Mouse (Mus musculus) pancreas, adult 10 weeks (tissue): ENCODE measurements around the gene Lmbr1l. TPM values are rescaled to one million over a fixed set of nuclear protein-coding genes. Genes with fewer than 3 reads are reported as not detected.

Experiments
- polyA plus RNA-seq: library from polyadenylated mRNA; stranded (reverse); fragments of 350-450 nt; fragmentation: Illumina TruSeq; extraction: RNeasy Lipid Tissue Mini Kit (QIAGEN cat#74804); gene quantifications from one replicate; pipeline ENCODE4 v1.2.3, GENCODE M21; 2015; ENCODE audit warnings: low read depth, low replicate concordance; ENCODE audit not compliant: insufficient read depth

Gene Lmbr1l
- 9.3 TPM for polyA plus RNA-seq

DNA sequence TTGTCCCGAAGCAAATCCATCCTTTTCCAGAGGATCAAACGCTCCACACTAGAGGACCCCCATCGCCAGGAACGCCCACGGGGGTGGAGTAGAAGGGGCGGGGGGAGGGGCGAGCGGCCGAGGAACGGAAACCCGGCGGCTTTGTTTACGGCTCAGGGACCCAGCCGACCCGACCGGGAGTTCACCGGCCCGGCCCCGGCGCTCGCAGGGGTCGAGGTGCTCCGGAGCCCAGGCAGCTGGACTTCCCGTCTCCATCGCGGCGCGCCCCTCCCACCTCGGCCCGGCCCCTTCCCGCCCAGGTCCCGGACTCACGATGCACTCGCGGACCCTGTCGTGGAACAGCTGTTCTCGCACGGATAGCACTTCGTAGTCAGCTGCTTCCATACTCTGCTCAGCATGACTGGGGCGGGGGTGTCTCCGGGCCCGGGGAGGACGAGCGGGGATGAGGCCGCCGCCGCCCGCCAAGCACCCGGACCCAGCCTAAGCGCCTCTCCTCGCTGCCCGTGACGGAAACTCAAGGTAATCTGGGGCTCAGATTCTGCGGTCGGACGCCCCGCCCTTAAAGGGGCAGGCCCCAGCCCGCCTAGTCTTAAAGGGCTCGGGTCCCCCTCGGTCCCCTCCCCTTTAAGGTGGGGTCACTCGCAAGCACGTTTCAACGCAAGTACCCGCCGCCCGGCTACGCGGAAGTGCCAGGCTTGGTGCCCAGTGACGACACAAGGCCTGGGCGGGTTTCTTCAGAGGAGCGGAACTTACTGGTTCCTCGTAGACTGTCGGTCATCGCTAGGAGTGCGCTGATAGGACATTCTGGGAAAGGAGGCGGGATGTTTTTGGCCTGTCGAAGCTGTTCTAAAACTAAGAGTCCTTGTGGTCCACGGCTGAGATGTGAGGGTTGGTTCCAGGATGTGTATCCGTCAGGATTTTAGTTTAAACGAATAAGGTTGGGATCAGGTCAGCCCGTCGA lies at the start of gene Lmbr1l:
Gene Lmbr1l, minus strand, starts transcription at position 694 of the 961 bp plus-strand sequence.

GRCm38 (mm10) chr15:98953401-98954356 lies 35.6 kb upstream of the Lmbr1l start, which contains the start of the genes Gm49450 and Tuba1a:
TSS of gene Gm49450 (minus strand) at chr15:98953551.
TSS of gene Tuba1a (minus strand) at chr15:98953703.

DNA sequence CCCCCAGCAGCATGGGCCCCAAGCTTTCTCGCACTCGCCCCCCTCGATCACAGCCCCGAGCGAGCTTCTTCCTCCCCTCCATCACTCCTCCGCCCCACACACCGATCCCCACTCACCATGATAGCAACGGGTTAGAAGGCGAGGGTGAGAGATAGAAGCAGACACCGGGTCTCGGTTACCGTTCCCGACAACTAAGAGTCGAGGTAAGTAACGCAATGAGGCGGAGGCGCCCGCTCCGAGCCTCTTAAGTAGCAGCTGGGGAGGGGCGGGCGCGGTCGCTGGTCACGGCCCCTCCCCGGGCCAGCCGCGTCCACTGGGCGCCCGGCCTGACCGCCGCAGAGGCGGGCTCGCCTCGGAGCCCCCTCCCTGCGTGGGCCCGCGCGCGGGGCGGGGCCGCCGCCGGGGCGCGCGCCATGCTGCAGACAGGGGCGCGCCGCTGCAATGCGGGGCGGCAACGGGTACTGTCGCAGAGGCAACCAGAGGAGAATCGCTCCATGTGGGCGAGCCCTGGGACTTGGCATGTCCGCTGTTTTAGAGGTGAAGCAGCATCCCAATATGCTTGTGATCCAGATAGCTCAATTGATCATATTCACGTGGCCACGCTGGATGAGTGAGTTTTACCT lies 16.3 kb upstream of the Lmbr1l start, which contains the start of gene Tuba1b:
Gene Tuba1b, minus strand, starts transcription at position 349 of the 623 bp plus-strand sequence.

GRCm38 (mm10) chr15:98897928-98898800 lies 19.9 kb downstream of the Lmbr1l start, which contains the start of gene Dhh:
TSS of gene Dhh (minus strand) at chr15:98898540.

DNA sequence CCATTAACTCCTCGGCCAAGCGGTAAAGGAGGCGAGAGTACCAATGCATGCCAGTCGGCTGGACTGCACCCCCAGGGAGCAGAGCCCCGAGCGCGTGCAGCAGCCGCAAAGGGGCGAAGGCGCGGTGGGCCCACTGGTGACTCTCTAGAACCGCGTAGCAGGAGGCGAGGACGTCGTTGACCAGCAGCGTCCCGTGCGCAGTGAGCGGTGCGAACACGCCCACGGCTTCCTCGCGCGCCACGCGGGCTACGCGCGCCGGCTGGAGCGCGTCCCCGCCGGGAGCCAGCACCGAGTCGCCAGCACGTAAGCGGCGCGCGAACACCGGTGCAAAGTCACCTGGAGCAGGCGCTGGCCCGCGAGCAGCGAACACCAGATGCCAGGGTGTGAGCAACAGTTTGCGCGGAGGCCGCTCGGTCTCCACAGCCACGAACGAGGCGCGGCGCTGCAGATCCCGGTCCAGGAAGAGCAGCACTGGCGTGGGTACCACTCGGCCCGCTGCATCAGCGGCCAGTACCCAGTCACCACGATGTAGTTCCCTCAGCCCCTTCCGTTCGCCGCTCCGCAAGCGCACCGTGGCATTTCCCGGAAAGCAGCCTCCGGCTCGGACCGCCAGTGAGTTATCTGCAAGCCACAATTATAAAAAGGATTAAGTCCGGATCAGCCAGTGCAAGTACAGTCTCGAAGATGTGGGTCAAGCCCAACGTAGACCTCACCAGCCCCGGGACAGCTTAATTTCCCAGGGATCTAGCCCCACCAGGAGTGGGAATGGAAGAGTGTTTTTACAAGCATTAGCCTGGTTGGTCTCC lies 23.9 kb downstream of the Lmbr1l start, which contains the start of gene Rhebl1:
Gene Rhebl1, minus strand, starts transcription at position 601 of the 806 bp plus-strand sequence.

GRCm38 (mm10) chr15:98871070-98871915 lies 46.7 kb downstream of the Lmbr1l start, which contains the start of gene Kmt2d:
TSS of gene Kmt2d (minus strand) at chr15:98871204.

Other genes starting within 250 kb of the Lmbr1l start
- gene Rnd1, start 240.8 kb downstream of the Lmbr1l start, polyA plus RNA-seq = 1.2 TPM
- not detected for gene Ccdc65, start 210.0 kb downstream of the Lmbr1l start, polyA plus RNA-seq
- 174 TPM for gene Fkbp11, start 190.0 kb downstream of the Lmbr1l start, polyA plus RNA-seq
- 12.4 TPM for gene Arf3, start 155.0 kb downstream of the Lmbr1l start, polyA plus RNA-seq
- 0.39 TPM for gene Wnt10b, start 140.1 kb downstream of the Lmbr1l start, polyA plus RNA-seq
- gene Wnt1, start 128.4 kb downstream of the Lmbr1l start, polyA plus RNA-seq = not detected
- gene Ddn, start 108.7 kb downstream of the Lmbr1l start, polyA plus RNA-seq = not detected
- 11.2 TPM for gene Prkag1, start 86.7 kb downstream of the Lmbr1l start, polyA plus RNA-seq
- gene Kmt2d, start 47.0 kb downstream of the Lmbr1l start, polyA plus RNA-seq = 12.0 TPM
- gene Rhebl1, start 23.7 kb downstream of the Lmbr1l start, polyA plus RNA-seq = 0.92 TPM
- gene Dhh, start 19.7 kb downstream of the Lmbr1l start, polyA plus RNA-seq = 0.87 TPM
- gene Tuba1b, start 16.3 kb upstream of the Lmbr1l start, polyA plus RNA-seq = 83.4 TPM
- not detected for gene Gm49450, start 35.3 kb upstream of the Lmbr1l start, polyA plus RNA-seq
- gene Tuba1a, start 35.5 kb upstream of the Lmbr1l start, polyA plus RNA-seq = 66.0 TPM
- gene Tuba1c, start 111.7 kb upstream of the Lmbr1l start, polyA plus RNA-seq = 14.2 TPM
- gene Prph, start 136.9 kb upstream of the Lmbr1l start, polyA plus RNA-seq = 3.3 TPM
- gene Troap, start 156.3 kb upstream of the Lmbr1l start, polyA plus RNA-seq = 0.35 TPM
- not detected for gene C1ql4, start 169.6 kb upstream of the Lmbr1l start, polyA plus RNA-seq
- gene Dnajc22, start 174.9 kb upstream of the Lmbr1l start, polyA plus RNA-seq = 0.72 TPM
- gene Spats2, start 207.7 kb upstream of the Lmbr1l start, polyA plus RNA-seq = 1.5 TPM